Comparison of ENCODE assay signal across 8 mouse cellular contexts in the genomic region with DNA sequence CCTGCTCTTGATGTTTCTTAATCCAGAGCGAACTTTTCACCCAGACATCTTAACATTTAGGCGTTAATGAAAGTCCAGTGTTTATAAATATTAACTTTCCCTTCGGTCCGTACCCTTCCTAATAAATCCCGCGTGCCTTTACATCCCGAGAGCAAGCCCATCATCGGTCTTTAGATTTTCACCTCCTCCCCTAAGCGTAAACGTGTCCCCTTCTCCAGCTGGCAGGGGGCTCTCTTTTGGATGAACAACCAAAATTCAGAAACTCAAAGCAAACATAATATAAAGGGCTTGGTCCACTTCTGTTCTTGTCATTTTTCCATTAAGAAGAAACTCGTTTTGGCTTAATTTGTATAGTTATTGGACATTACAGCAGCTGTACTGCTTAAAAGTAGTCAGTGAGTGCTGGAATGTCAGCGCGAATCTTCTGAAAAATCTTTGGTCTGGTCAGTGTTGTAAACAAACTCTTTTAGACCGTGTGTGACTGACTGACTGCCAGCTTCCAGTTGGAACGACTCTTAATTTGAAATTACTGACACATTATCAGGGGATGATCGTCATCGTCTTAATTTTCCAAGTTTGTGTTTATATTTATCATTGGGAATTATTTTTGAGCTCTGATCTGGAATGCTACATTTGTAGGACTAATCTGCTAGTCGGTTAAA. TPM values are rescaled to one million over a fixed set of nuclear protein-coding genes. Genes with fewer than 3 reads are reported as not detected.
DNase-seq lines count a peak whose midpoint lies in the region; ATAC-seq and TF ChIP-seq lines count a peak whose summit lies in the region.

No protein-coding gene starts in this region.

- H3K27ac ChIP-seq in testis, adult 2 months (ENCODE audit: control insufficient read depth, insufficient read depth, low read depth, low read length) = peak overlapping the region; percentile 79
- H3K27ac ChIP-seq in forebrain, embryonic 12.5 days = no peak overlapping the region
- peak overlapping the region; percentile 91 for H3K27ac ChIP-seq in lung, embryonic 14.5 days (ENCODE audit: low read depth)
- H3K27ac ChIP-seq in stomach, embryonic 16.5 days (ENCODE audit: low read length) = peak overlapping the region; percentile 94

- no peak for TF ChIP-seq CTCF in testis, adult 2 months (IDR thresholded peaks at IDR 0.05; ENCODE audit: control insufficient read depth, insufficient read depth, insufficient replicate concordance, low read depth, low read length)
- no peak for TF ChIP-seq CTCF in lung, embryonic 14.5 days (IDR thresholded peaks at IDR 0.05; ENCODE audit: low read depth)

- DNase-seq in testis, postnatal 14 days (ENCODE audit: low spot score) = no peak
- DNase-seq in induced T-regulatory cell, adult 2 months (ENCODE audit: low read depth) = peak; percentile 63
- peak; percentile 82 for DNase-seq in lung, embryonic 14.5 days
- DNase-seq in layer of hippocampus, postnatal 25 days (ENCODE audit: extremely low spot score in 1 of 2, low spot score in 1 of 2) = no peak
- DNase-seq in cerebellum, adult 9-11 months = no peak

- H3K4me2 ChIP-seq in forebrain, embryonic 12.5 days = peak overlapping the region; percentile 78
- H3K4me2 ChIP-seq in lung, embryonic 14.5 days = peak overlapping the region; percentile 84
- H3K4me2 ChIP-seq in stomach, embryonic 16.5 days (ENCODE audit: low read depth, low read length) = peak overlapping the region; percentile 63

- no peak for ATAC-seq in forebrain, embryonic 12.5 days (ENCODE audit: low FRiP score)
- ATAC-seq in lung, embryonic 14.5 days (ENCODE audit: insufficient read depth) = no peak
- ATAC-seq in stomach, embryonic 16.5 days (ENCODE audit: insufficient read depth, low FRiP score) = no peak

- H3K9me3 ChIP-seq in forebrain, embryonic 12.5 days = no peaks in the 10 kb centered on the region
- H3K9me3 ChIP-seq in lung, embryonic 14.5 days (ENCODE audit: low read depth, low read length) = no peaks in the 10 kb centered on the region
- H3K9me3 ChIP-seq in stomach, embryonic 16.5 days (replicated peaks; ENCODE audit: control insufficient read depth, low read length) = no peaks in the 10 kb centered on the region

- TF ChIP-seq POLR2A in testis, adult 2 months (IDR thresholded peaks at IDR 0.05; ENCODE audit: control insufficient read depth, low read depth, low read length) = no peak

- H3K9ac ChIP-seq in forebrain, embryonic 12.5 days = peak overlapping the region; percentile 85
- peak overlapping the region; percentile 90 for H3K9ac ChIP-seq in lung, embryonic 14.5 days
- H3K9ac ChIP-seq in stomach, embryonic 16.5 days (ENCODE audit: low read length) = peak overlapping the region; percentile 95

- H3K36me3 ChIP-seq in testis, adult 2 months (ENCODE audit: control insufficient read depth, insufficient read depth, low read length) = no peaks in the 10 kb centered on the region
- H3K36me3 ChIP-seq in forebrain, embryonic 12.5 days (replicated peaks) = no peaks in the 10 kb centered on the region
- no peaks in the 10 kb centered on the region for H3K36me3 ChIP-seq in lung, embryonic 14.5 days (ENCODE audit: insufficient read depth)
- H3K36me3 ChIP-seq in stomach, embryonic 16.5 days (ENCODE audit: control insufficient read depth, insufficient read depth, low read length) = no peaks in the 10 kb centered on the region

- 7% methylated on average over 18 of the region's 18 CpGs for WGBS in forebrain, embryonic 12.5 days
- WGBS in lung, embryonic 14.5 days = 1% methylated on average over 18 of the region's 18 CpGs
- WGBS in stomach, embryonic 16.5 days = 3% methylated on average over 18 of the region's 18 CpGs

- H3K27me3 ChIP-seq in testis, adult 2 months (ENCODE audit: control insufficient read depth, insufficient read depth, low read length) = no peaks in the 10 kb centered on the region
- H3K27me3 ChIP-seq in forebrain, embryonic 12.5 days = no peaks in the 10 kb centered on the region
- H3K27me3 ChIP-seq in lung, embryonic 14.5 days (ENCODE audit: insufficient read depth, low read length) = no peaks in the 10 kb centered on the region
- H3K27me3 ChIP-seq in stomach, embryonic 16.5 days (ENCODE audit: control insufficient read depth, insufficient read depth, low read length) = no peaks in the 10 kb centered on the region

- H3K4me1 ChIP-seq in testis, adult 2 months (ENCODE audit: control insufficient read depth, insufficient read depth, low read length) = no peaks in the 10 kb centered on the region; the same call in 1 of the 2 replicates
- H3K4me1 ChIP-seq in forebrain, embryonic 12.5 days = peaks cover 12% of the 10 kb centered on the region
- peaks cover 26% of the 10 kb centered on the region for H3K4me1 ChIP-seq in lung, embryonic 14.5 days (ENCODE audit: insufficient read depth)
- H3K4me1 ChIP-seq in stomach, embryonic 16.5 days (ENCODE audit: control insufficient read depth, insufficient read depth, low read length) = peaks cover 16% of the 10 kb centered on the region

- H3K4me3 ChIP-seq in testis, adult 2 months (ENCODE audit: control insufficient read depth, low read depth, low read length) = peak overlapping the region; percentile 92
- peak overlapping the region; percentile 90 for H3K4me3 ChIP-seq in forebrain, embryonic 12.5 days (replicated peaks)
- H3K4me3 ChIP-seq in lung, embryonic 14.5 days (ENCODE audit: low read depth, low read length) = peak overlapping the region; percentile 87
- peak overlapping the region; percentile 86 for H3K4me3 ChIP-seq in stomach, embryonic 16.5 days (replicated peaks; ENCODE audit: low read length)

RNA-seq across cellular contexts. Expression of gene Il6st, which starts 0.9 kb away (rescaled TPM):
- polyA plus RNA-seq in testis, adult 2 months (2012; rRNA removed) = 3.9 and 4.0 TPM in 2 replicates
- 30.4 and 31.6 TPM in 2 replicates for polyA plus RNA-seq in forebrain, embryonic 12.5 days (2016; fragmentation: Nextera tagmentation; extraction: Ambion mirVana)
- 41.0 and 41.3 TPM in 2 replicates for polyA plus RNA-seq in lung, embryonic 14.5 days (2014; fragmentation: Nextera tagmentation; extraction: Ambion mirVana)
- 51.8 and 53.4 TPM in 2 replicates for polyA plus RNA-seq in stomach, embryonic 16.5 days (2015; fragmentation: Nextera tagmentation; extraction: Ambion mirVana)
- 10 to 100 TPM; 74.7 to 86.3 TPM for total RNA-seq in layer of hippocampus, postnatal 25 days (2021)

Comparison
In these comparisons a context has a peak if more than half of its experiments do, and no peak if none do; other contexts are left out.
1. DNase-seq: peak in induced T-regulatory cell, adult 2 months (single experiment) and lung, embryonic 14.5 days (single experiment); none in testis, postnatal 14 days (single experiment), layer of hippocampus, postnatal 25 days (0 of 2) and cerebellum, adult 9-11 months (single experiment).
2. Peak in every context shown above with its lines, with median percentiles within 50 percentile points of each other: H3K4me3 ChIP-seq, H3K4me2 ChIP-seq and H3K9ac ChIP-seq.